Mouse (Mus musculus) cerebellum, adult 2 months (tissue): ENCODE results near the gene Setd5. TPM values are rescaled to one million over a fixed set of nuclear protein-coding genes. Genes with fewer than 3 reads are reported as not detected.

Source experiments
- DNase-seq, 2 experiments: peaks; one replicate each; pipeline ENCODE4 v3.0.0; 2021
- H3K27ac ChIP-seq: fragments of 200-500 bp; 2 replicates; pipeline ENCODE4 v1.5.1; 2012; ENCODE audit warnings: low read length, control low read depth, inconsistent platforms; ENCODE audit not compliant: insufficient read depth
- H3K27me3 ChIP-seq: fragments of 200-500 bp; 2 replicates; pipeline ENCODE4 v1.6.1; 2012; ENCODE audit warnings: inconsistent platforms, mild to moderate bottlenecking, low read length, moderate library complexity; ENCODE audit not compliant: control insufficient read depth, insufficient read depth
- H3K4me1 ChIP-seq: fragments of 200-500 bp; 2 replicates; pipeline ENCODE4 v1.6.1; 2011; ENCODE audit warnings: low read length; ENCODE audit not compliant: control insufficient read depth, insufficient read depth
- H3K4me3 ChIP-seq: fragments of 200-500 bp; replicated peaks from 2 replicates; pipeline ENCODE3; 2011; ENCODE audit warnings: mild to moderate bottlenecking, low read depth, low read length, control low read depth; ENCODE audit not compliant: insufficient read depth
- CTCF ChIP-seq: fragments of 200-500 bp; IDR thresholded peaks from 2 replicates; pipeline ENCODE4 v1.5.1; 2011; ENCODE audit warnings: low read depth, mild to moderate bottlenecking, control low read depth, low read length, moderate library complexity, borderline replicate concordance; ENCODE audit not compliant: insufficient read depth
- POLR2A ChIP-seq: fragments of 200-500 bp; IDR thresholded peaks from 2 replicates; pipeline ENCODE4 v1.6.1; 2011; ENCODE audit warnings: low read length, control low read depth, borderline replicate concordance; ENCODE audit not compliant: insufficient read depth
- whole genome bisulfite sequencing: fragments of 180-500 bp; shearing (Covaris S2); methylation state at CpG from one replicate; pipeline ENCODE4 v1.1.7; 2018; 5-methylcytosine and 5-hydroxymethylcytosine counted together
- polyA plus RNA-seq: library from polyadenylated mRNA; depleted of rRNA; stranded (reverse); fragments of >200 nt; gene quantifications from 2 replicates; pipeline ENCODE4 v1.2.3, GENCODE M21; 2012

Gene Setd5
- polyA plus RNA-seq, 1 experiment: 58.9 TPM

DNA sequence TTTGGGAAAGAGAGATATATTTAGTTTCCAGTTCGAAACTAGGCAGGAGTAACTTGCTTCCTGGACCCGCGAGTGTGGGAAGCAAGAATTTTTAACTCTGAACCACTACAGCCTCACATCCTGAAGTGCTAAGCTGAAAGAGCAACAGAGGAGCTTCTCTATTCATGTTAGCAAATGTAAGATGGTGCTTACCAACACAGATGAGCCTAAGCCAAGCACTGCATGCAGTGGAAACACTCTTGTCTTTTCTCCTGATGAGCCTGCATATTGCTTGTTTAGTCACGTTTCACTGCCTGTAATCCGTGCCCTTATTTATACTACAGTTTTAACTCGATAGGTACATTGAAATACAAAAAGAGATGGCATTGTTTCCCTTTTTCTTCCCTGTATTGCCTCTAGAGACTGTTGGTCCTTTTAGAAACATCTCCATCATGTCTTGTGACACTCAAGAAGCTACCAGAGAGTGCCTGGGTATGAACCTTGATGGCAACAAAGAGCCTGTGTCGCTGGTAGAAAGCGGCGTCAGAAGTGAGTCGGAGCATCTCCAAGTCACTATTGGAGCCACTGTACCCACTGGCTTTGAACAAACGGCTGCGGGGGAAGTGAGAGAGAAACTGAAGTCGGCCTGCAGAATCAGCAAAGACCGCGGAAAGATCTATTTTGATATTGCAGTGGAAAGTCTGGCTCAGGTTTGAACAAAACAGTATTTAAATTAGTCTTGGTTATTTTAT, 30.0 kb upstream of the Setd5 start:
- WGBS: 60% methylated on average over 15 of the region's 15 CpGs

DNA sequence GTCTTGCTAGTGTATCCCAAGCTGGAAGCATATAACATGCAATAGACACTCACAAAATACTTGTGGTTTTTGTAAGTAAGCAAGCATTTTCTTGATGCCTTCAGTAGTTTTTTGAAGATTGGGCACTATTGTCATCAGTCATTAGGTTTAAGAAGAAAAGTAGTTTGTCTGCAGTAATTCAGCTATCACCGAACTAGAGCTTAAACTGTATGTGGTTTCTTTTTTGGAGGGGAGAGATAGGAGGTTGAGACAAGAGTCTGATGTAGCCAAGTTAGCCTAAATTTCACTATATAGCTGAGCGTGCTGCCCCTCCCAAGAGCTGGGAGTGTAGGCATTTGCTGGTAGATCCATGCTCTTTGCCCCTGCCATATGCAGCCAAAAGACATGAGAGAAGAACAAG, 28.8 kb upstream of the Setd5 start:
- H3K27me3 ChIP-seq: no peaks in the 10 kb centered on the region
- DNase-seq: no peak
- WGBS: 97% methylated on average over 2 of the region's 2 CpGs

More for the DNA sequence above, 30.0 kb upstream of the Setd5 start:
- no peak for DNase-seq
- TF ChIP-seq POLR2A (no peak), CTCF (no peak)
- Histone ChIP-seq H3K27me3 (no peaks in the 10 kb centered on the region), H3K4me3 (no peak overlapping the region), H3K4me1 (no peaks in the 10 kb centered on the region), H3K27ac (no peak overlapping the region)

DNA sequence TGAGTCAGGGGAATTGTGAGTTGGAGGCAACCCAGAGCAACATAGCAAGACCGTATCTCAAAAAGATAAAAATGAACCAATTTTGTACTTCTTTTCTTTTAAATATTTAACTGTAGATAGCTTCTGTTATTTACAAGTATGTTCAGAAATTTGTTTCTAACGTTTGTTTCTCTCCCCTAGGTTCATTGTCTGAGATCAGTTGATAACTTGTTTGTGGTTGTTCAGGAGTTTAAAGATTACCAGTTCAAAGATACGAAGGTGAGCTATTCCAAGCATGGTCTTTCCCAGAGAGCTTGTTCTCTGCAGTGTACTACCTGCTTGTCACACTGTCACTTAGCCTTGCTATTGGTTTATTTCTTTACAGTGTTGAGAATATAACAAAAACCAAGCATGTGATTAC, 28.0 kb upstream of the Setd5 start:
- no peak for TF ChIP-seq CTCF
- no peak for TF ChIP-seq POLR2A
- H3K4me3 ChIP-seq: no peak overlapping the region
- WGBS: 93% methylated on average over 3 of the region's 3 CpGs
- H3K27me3 ChIP-seq: no peaks in the 10 kb centered on the region
- H3K27ac ChIP-seq: no peak overlapping the region
- no peak for DNase-seq
- H3K4me1 ChIP-seq: no peaks in the 10 kb centered on the region

More for the DNA sequence above, 28.8 kb upstream of the Setd5 start:
- H3K27ac ChIP-seq: no peak overlapping the region
- no peak for TF ChIP-seq POLR2A
- TF ChIP-seq CTCF: no peak
- H3K4me1 ChIP-seq: no peaks in the 10 kb centered on the region
- H3K4me3 ChIP-seq: no peak overlapping the region

DNA sequence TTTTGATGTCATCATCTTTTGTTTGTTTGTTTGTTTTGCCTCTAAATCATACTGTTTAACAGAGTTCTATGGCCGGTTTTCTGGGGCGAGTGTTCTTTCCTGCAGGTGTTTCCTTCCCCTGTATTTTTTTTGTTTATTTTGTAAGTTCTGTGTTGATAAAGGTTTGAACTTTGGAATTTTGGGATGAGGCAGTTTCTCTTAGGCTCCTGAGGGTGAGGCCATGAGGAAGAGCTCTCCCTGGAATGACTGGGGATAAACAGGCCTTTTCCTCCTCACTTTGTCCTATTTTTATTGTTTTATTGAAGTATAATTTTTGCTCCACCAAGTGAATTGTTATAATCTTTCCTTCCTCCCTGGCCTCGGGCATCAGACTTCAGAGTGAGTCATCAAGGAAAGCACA, 24.2 kb upstream of the Setd5 start:
- 85% methylated on average over 3 of the region's 3 CpGs for WGBS
- Histone ChIP-seq H3K27me3 (no peaks in the 10 kb centered on the region), H3K4me3 (no peak overlapping the region), H3K27ac (no peak overlapping the region), H3K4me1 (no peaks in the 10 kb centered on the region)
- no peak for DNase-seq
- TF ChIP-seq POLR2A: no peak
- no peak for TF ChIP-seq CTCF

DNA sequence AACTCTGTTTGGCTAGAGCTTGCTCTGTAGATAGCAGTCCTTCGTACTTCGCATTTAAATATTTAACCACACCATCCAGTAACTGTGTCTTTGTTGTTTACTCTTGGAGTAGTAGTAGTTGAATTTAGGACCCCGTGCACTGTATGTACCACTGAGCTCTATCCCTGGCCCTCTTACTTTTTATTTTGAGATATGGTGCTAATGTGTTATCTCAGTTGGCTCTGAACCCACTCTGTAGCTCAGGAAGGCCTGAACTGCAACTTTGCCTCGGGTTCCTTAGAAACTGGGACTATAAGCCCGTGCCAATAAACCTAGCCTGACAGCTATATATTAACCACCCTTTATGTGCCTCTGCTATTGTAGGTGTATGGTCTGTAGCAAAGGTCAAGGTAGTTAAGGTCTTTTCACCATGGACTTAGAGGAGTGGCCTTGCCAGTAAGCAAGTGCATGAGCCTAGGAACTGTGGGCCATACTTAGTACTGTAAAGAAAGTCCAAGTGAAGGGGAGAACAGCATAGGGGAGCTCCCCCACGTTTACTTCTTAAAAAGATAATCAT, 22.5 kb upstream of the Setd5 start:
- no peak for TF ChIP-seq POLR2A
- TF ChIP-seq CTCF: no peak
- DNase-seq: no peak
- H3K4me1 ChIP-seq: no peaks in the 10 kb centered on the region
- no peak overlapping the region for H3K27ac ChIP-seq
- H3K4me3 ChIP-seq: no peak overlapping the region
- WGBS: 89% methylated on average over 6 of the region's 6 CpGs
- H3K27me3 ChIP-seq: no peaks in the 10 kb centered on the region

DNA sequence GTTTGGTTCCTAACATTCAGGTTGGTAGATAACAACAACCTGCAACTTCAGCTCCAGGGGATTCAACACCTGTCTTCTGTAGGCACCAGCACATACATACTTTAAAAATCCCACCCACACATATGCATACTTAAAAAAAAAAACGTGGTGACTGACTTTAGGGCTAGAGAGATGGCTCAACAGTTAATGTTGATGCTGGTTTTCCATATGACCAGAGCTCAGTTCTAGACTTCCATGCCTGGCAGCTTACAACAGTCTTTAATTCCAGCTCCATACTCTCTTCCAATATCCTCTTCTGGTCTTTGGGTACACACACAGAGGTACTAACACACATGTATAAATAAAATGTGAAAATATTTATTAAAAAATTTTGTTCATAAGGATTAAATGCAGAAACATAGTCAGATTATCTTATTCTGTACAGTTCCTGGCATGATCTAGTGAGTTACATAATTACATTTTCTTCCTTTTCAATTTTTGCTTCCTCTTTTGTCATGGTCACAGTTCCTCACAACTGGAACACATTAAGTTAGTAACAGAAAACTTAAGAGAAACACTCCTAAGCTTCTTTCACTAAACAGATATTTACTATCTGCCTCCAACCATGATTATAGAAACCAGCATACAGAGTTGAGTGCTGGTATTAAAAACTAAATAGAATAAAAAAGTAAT, 16.1 kb upstream of the Setd5 start:
- Histone ChIP-seq H3K4me1 (no peaks in the 10 kb centered on the region), H3K27me3 (no peaks in the 10 kb centered on the region), H3K27ac (no peak overlapping the region), H3K4me3 (no peak overlapping the region)
- DNase-seq: no peak
- WGBS: 60% methylated on average over 1 of the region's 1 CpGs
- TF ChIP-seq POLR2A: no peak
- TF ChIP-seq CTCF: no peak

DNA sequence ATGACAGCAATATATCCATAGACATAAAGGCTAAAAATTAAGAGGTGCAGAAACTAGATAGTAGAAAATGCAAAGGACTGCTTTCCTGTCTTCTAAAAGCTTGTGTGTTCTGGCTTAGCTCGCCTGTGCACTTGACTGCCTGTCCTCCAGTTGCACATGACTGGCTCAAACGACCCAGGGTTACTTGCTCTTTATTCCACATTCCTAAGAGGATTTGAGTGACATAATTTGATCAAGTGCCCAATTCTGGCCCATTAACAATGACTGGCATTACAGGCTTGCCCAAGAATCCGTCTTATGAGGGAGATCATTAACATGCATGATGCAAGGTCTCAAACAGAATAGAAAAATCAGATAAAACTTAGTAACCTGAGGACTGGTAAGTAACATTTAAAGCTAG, 14.9 kb upstream of the Setd5 start:
- Histone ChIP-seq H3K4me3 (no peak overlapping the region), H3K27me3 (no peaks in the 10 kb centered on the region), H3K27ac (no peak overlapping the region), H3K4me1 (no peaks in the 10 kb centered on the region)
- WGBS: 37% methylated on average over 3 of the region's 3 CpGs
- TF ChIP-seq CTCF (no peak), POLR2A (no peak)
- DNase-seq: no peak

DNA sequence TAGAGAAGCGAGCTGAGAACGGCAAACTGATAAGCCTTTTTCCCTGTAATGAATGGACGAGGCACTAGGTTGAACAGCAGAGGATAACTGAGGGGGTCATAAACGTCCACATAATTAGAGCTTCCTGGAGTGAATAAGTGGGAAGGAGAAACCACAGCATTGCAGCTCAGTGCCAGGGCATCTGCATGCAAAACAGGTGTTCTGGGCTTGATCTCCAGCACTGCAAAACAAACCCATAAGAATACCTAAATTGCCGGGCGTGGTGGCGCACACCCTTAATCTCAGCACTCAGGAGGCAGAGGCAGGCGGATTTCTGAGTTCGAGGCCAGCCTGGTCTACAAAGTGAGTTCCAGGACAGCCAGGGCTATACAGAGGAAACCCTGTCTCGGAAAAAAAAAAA, 13.8 kb upstream of the Setd5 start:
- no peak for DNase-seq
- no peaks in the 10 kb centered on the region for H3K27me3 ChIP-seq
- no peaks in the 10 kb centered on the region for H3K4me1 ChIP-seq
- 90% methylated on average over 10 of the region's 10 CpGs for WGBS
- H3K4me3 ChIP-seq: no peak overlapping the region
- TF ChIP-seq POLR2A (no peak), CTCF (no peak)
- H3K27ac ChIP-seq: no peak overlapping the region
